Mouse (Mus musculus): ENCODE data around the gene Lrmda. TPM values are rescaled to one million over a fixed set of nuclear protein-coding genes. Genes with fewer than 3 reads are reported as not detected.

Lrmda gene
- polyA plus RNA-seq (2017; shearing (Covaris generic)), result not detected

DNA sequence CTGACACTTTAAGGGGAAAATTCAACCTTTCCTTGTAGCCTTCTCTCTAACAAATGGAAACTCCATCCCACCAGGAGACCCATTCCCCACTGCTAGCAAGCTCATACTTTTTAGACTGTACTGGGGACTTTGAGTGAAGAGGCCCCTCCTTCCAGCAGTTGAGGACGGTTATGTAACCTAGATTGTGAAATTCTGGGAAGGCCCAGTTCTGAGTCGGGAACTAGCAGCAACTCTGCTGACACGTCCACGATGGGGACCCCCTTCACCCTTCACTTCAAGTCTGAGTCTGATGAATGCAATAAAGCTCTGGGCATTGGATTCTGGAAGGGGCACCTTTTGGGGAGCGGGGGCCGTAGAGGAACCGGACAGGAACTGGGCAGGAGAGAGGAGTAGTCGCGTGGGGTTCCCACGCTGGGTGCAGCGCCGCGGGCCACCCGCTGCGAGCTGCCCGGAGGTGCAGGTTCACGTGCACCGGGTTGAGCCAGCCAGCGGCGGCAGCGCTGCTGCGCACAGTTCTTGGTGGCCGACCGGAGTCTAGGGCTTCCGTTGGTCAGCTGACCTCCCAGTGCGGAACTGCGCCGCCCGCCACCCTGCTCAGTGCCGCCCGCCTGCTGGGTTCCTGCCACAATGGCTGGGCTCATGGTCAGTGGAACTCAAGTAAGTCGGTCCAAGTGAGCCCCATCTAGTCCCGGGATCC is at the start of gene Lrmda:
TSS of gene Lrmda (plus strand) at position 461 of the 697 bp plus-strand sequence.

GRCm38 (mm10) chr14:21989291-21989913 is 30.1 kb upstream of the Lrmda start, which contains the start of gene Zfp503:
TSS of gene Zfp503 (minus strand) at chr14:21989601.

Other genes with a start within 250 kb of the Lrmda start
- 108 TPM for gene Vdac2, start 194.5 kb upstream of the Lrmda start, polyA plus RNA-seq (2017; shearing (Covaris generic))
- gene Comtd1, start 170.7 kb upstream of the Lrmda start, polyA plus RNA-seq (2017; shearing (Covaris generic)), result 14.1 TPM
- not detected for gene Zfp503, start 30.1 kb upstream of the Lrmda start, polyA plus RNA-seq (2017; shearing (Covaris generic))

All from effector memory CD4-positive, alpha-beta T cell, adult 7 months (primary cell).